Mouse (Mus musculus) natural killer cell, adult 2 months (primary cell): ENCODE measurements around the gene Olfr585.

Experiments
- DNase-seq, 2 experiments: peaks; one replicate each; pipeline ENCODE4 v3.0.0; 2022; ENCODE audit warnings: low spot score in 2 of 2

The Olfr585 gene

DNA sequence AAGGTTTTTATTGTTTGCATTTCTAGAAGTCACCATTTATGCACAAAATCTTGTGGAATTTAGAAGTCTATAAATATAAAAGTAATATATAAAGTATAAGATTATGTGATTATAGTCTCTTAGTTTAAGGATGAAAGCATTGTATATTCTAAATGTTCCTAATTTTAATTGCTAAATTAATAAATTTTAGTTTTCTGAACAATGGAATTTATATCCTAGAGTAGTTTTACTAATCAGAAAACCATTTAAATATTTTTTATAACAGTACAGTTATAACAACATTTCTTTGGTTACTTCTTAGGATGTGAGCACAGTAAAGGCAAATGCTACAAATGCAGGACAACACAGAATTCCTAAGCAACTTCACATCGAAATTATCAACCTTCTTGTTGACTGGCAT lies at the start of gene Olfr585:
Olfr585 (plus strand) TSS at position 301 of the 400 bp plus-strand sequence.
- no peak for DNase-seq

DNA sequence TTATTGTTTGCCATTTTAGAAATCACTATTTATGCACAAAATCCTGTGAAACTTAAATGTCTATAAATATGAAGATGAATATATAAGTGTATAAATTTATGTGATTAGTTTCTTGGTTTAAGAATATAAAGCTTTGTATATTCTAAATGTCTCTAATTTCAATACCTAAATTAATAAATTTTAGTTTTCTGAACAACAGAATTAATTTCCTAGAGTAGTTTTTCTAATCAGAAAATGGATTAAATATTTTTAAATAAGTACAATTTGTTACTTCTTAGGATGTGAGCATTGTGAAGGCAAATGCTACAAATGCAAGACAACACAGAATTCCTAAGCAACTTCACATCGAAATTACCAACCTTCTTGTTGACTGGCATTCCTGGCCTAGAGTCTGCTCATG lies 46.5 kb upstream of the Olfr585 start, which contains the start of gene Olfr583:
Olfr583 (plus strand) TSS at position 301 of the 400 bp plus-strand sequence.
- no peak for DNase-seq

DNA sequence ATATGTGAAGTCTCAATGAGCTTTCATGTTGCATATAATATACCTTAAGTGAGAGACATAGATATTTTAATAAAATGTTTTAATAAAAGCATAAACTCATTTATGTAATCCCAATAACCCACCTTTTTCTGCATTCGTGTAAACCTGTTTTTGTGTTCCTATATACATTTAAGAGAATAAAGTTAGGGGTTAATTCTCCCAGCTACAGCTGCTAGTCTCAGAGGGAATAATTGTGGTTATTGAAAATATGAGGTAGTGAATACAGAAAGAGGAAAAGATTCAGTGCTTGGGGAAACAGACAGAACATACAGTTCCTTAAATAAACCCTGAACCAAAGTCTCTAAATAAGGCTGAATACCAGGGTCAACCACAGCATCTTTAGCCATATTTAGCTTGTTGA lies 15.9 kb upstream of the Olfr585 start, which contains the start of gene Olfr584:
Olfr584 (plus strand) TSS at position 301 of the 400 bp plus-strand sequence.
- no peak for DNase-seq

DNA sequence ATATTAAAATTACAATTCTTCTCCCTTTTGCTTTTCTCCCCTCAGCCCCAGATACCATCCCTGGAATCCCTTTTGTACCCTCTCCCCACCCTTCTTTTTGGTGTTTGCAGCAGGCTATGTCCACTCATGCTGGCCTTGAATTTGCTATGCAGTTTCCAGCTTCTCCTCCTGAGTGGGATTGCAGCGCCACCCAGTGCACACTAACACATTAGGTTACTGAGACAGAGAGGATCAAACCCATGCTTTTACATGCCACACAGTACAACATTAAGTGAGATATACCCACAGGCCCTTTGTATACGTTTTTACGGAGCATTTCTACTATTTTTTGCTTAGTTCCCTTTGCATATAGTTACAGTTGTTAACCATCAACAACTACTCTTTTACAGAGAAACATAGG lies 21.9 kb downstream of the Olfr585 start:
- DNase-seq: no peak

DNA sequence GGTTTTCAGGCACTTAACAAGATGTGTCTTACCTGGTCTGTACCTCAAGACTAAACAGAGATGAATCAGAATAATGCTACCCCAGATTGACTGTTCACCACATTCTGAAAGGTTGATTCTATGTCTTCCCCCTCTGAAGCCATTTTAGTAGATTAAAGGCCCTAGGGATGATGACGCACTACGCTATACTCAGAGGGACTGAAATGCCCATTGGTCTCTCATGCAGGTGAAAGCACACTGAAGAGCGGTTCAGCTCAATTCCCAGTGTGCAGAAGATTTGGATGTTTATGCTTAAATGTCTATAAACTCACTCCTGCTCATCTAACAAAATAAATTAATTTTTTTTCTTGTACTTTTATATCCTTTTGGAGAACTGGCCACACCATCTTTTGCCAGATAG lies 28.0 kb downstream of the Olfr585 start, which contains the start of gene Olfr586:
Olfr586 (minus strand) TSS at position 101 of the 400 bp plus-strand sequence.
- DNase-seq: no peak

DNA sequence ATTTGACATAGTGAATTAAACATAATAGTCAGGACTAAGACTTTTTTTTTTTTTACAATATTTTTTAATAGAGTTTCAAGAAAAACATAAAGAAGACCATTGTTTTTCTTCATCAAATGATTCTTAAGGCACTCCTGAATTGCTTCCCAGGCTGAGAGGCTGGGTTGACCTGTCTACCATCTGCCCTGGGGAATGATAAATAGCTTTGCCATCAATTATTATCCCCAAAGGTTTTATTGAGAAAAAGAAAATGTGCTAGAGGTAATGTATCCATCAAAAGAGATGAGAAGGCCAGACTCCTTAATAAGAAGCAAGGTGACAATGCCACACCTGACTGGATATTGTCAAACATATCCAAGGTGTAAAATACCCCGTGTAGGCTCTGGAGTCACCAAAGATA lies 43.1 kb downstream of the Olfr585 start, which contains the start of gene Olfr588-ps1:
Olfr588-ps1 (plus strand) TSS at position 301 of the 400 bp plus-strand sequence.
- DNase-seq: no peak
